Mouse (Mus musculus) forebrain, embryonic 13.5 days (tissue): ENCODE data around the gene Rab37. TPM values are rescaled to one million over a fixed set of nuclear protein-coding genes. Genes with fewer than 3 reads are reported as not detected.

Source experiments
- ATAC-seq: fragments of 200-750 bp; cut with Nextera tagmentation; 2 replicates; pipeline ENCODE4 v1.8.0; 2017
- H3K27ac ChIP-seq: fragments of 300-500 bp; sonication (generic); 2 replicates; pipeline ENCODE4 v1.5.1; 2015; ENCODE audit warnings: inconsistent platforms, mild to moderate bottlenecking, moderate library complexity
- H3K27me3 ChIP-seq: fragments of 300-500 bp; sonication (generic); 2 replicates; pipeline ENCODE4 v1.6.1; 2015; ENCODE audit warnings: mild to moderate bottlenecking, inconsistent platforms
- H3K36me3 ChIP-seq: fragments of 300-500 bp; sonication (generic); 2 replicates; pipeline ENCODE4 v1.6.1; 2015; ENCODE audit warnings: mild to moderate bottlenecking, inconsistent platforms; ENCODE audit not compliant: poor library complexity, severe bottlenecking
- H3K4me1 ChIP-seq: fragments of 300-500 bp; sonication (generic); 2 replicates; pipeline ENCODE4 v1.6.1; 2015; ENCODE audit warnings: inconsistent platforms
- H3K4me2 ChIP-seq: fragments of 300-500 bp; sonication (generic); 2 replicates; pipeline ENCODE4 v1.6.1; 2015; ENCODE audit warnings: inconsistent platforms, mild to moderate bottlenecking, moderate library complexity
- H3K4me3 ChIP-seq: fragments of 300-500 bp; sonication (generic); 2 replicates; pipeline ENCODE4 v1.5.1; 2015; ENCODE audit warnings: mild to moderate bottlenecking, inconsistent platforms
- H3K9ac ChIP-seq: fragments of 300-500 bp; sonication (generic); 2 replicates; pipeline ENCODE4 v1.6.1; 2015; ENCODE audit warnings: mild to moderate bottlenecking, inconsistent platforms
- H3K9me3 ChIP-seq: fragments of 300-500 bp; sonication (generic); replicated peaks from 2 replicates; pipeline ENCODE4 v1.6.1; 2016; ENCODE audit warnings: inconsistent platforms
- WGBS: fragments of 180-500 bp; shearing (Covaris S2); methylation state at CpG from one replicate; pipeline ENCODE4 v1.1.7; 2015; 5-methylcytosine and 5-hydroxymethylcytosine counted together
- polyA plus RNA-seq: library from polyadenylated mRNA; unstranded; fragments of >200 nt; fragmentation: Nextera tagmentation; extraction: Ambion mirVana; gene quantifications from 2 replicates; pipeline ENCODE4 v1.2.1, GENCODE M21; 2015

Rab37 gene
- polyA plus RNA-seq, 1 experiment from 2014 or later: 0.76 TPM

DNA sequence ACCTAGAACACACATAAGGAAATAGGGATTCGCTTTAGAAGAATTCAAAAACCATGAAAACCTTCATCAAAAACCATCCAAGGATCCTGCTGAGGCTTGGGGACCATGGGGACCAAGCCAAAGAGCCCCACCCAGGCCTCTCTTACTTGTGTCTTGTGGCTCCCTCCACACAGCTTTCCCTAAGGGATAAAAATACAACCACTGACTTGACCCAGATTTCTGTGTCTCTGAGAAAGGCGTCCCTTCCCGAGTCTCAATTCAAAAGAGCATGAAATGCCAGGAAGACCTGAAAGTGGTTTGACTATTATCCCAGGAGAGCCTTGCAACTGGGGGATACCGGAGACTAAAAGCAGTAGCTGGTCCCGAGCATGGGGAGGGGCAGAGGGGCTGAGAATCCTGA, 18.2 kb upstream of the Rab37 start:
- no peak for ATAC-seq
- 0 out of 2 replicates have a peak, but pooled peaks cover 4% of the 10 kb centered on the region for H3K27me3 ChIP-seq
- WGBS: 70% methylated on average over 5 of the region's 5 CpGs
- no peaks in the 10 kb centered on the region for H3K36me3 ChIP-seq
- H3K9me3 ChIP-seq: no peaks in the 10 kb centered on the region
- H3K27ac ChIP-seq: no peak overlapping the region
- H3K9ac ChIP-seq: no peak overlapping the region
- peaks cover 14% of the 10 kb centered on the region; the same call in 1 of the 2 replicates for H3K4me1 ChIP-seq
- no peak overlapping the region for H3K4me3 ChIP-seq
- H3K4me2 ChIP-seq: no peak overlapping the region

DNA sequence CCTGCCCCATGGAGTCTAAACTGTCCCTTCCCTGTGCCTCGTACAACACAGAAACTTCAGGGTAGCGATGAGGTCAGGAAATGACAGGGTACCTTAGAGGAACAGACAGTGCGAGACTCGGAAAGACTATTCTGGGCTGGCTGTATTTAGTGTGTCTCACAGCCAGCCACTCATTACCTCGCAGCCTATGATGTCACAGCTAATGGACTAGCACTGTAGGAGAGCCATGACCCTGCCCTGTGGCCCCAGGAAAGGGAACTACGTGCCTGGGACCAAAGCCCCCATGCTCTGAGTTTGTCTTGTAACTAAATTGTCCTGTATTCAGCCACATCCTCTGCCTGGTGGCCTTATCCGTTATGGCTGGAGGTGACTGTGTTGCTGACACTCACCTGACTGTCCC, 15.8 kb upstream of the Rab37 start:
- H3K36me3 ChIP-seq: no peaks in the 10 kb centered on the region
- no peaks in the 10 kb centered on the region for H3K9me3 ChIP-seq
- H3K27ac ChIP-seq: no peak overlapping the region
- ATAC-seq: no peak
- 80% methylated on average over 7 of the region's 7 CpGs for WGBS
- H3K4me2 ChIP-seq: no peak overlapping the region
- no peak overlapping the region for H3K9ac ChIP-seq
- H3K27me3 ChIP-seq: 0 out of 2 replicates have a peak, but pooled peaks cover under 1% of the 10 kb centered on the region
- H3K4me3 ChIP-seq: no peak overlapping the region
- peaks cover 14% of the 10 kb centered on the region; the same call in 1 of the 2 replicates for H3K4me1 ChIP-seq

DNA sequence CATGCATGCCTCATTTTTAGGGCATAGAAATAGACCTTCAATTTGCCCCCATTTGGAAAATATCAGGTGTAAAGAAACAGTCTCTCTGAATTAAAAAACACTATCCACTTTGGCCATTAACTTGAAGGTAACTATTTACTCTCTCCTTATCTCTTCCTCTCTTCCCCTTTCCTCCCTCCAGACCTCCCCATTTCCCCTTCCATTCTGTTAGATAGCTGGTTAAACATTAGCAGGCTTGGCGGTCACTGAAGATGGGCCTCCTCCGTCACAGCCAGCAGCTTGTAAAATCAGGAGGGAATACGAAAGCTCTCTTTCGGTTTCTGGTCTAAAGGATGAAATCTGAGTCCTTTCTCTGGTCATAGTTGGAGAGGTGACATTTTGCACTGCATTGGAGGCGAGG, 15.4 kb upstream of the Rab37 start:
- no peak overlapping the region for H3K9ac ChIP-seq
- no peaks in the 10 kb centered on the region for H3K36me3 ChIP-seq
- H3K4me1 ChIP-seq: peaks cover 12% of the 10 kb centered on the region; the same call in 1 of the 2 replicates
- H3K27ac ChIP-seq: no peak overlapping the region
- no peaks in the 10 kb centered on the region for H3K9me3 ChIP-seq
- WGBS: 82% methylated on average over 5 of the region's 5 CpGs
- no peak overlapping the region for H3K4me2 ChIP-seq
- no peaks in the 10 kb centered on the region for H3K27me3 ChIP-seq
- no peak for ATAC-seq
- H3K4me3 ChIP-seq: no peak overlapping the region

DNA sequence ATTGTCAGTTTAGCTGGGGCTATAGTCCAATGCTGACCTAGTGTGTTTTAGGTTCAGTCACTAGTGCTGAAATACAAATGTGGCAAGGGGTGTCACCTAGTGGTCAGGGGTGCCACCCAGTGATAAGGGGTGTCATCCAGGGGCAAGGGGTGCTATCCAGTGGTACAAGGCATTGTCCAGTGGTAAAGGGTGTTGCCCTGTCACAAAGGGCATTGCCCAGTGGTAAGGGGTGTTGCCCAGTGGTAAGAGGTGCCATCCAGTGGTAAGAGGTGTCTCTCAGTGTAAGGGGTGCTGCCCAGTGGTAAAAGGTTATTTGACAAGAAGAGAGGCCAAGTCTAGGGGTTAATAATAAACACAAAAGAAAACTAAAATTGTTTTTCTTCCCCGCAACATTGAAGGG, 13.8 kb upstream of the Rab37 start:
- Histone ChIP-seq H3K4me2 (no peak overlapping the region), H3K27me3 (0 out of 2 replicates have a peak, but pooled peaks cover 4% of the 10 kb centered on the region), H3K36me3 (no peaks in the 10 kb centered on the region), H3K4me3 (no peak overlapping the region), H3K27ac (no peak overlapping the region), H3K4me1 (no peaks in the 10 kb centered on the region), H3K9me3 (no peaks in the 10 kb centered on the region), H3K9ac (no peak overlapping the region)
- no peak for ATAC-seq
- 95% methylated on average over 1 of the region's 1 CpGs for WGBS

DNA sequence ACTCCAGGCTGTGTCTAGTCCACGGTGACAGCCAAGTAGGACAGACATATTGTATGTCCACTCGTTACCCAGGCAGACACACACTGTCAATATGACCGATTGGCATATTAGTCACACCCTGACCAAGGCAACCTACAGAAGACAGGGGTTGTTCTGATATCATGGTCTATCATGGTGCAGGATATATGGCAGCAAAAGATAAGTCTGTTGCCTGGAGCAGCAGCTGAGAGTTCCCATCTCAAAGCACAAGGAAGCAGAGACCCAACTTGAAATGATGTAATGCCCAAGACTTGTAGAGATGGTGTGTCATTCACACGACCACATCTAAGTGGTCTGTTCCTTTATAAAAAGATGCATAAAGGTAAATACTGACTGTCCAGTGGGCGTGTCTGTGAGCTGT, 12.6 kb upstream of the Rab37 start:
- no peak for ATAC-seq
- H3K4me3 ChIP-seq: no peak overlapping the region
- 0 out of 2 replicates have a peak, but pooled peaks cover 5% of the 10 kb centered on the region for H3K27me3 ChIP-seq
- 80% methylated on average over 5 of the region's 5 CpGs for WGBS
- no peak overlapping the region for H3K4me2 ChIP-seq
- H3K27ac ChIP-seq: no peak overlapping the region
- no peaks in the 10 kb centered on the region; the same call in 1 of the 2 replicates for H3K4me1 ChIP-seq
- no peaks in the 10 kb centered on the region for H3K9me3 ChIP-seq
- H3K36me3 ChIP-seq: no peaks in the 10 kb centered on the region
- H3K9ac ChIP-seq: no peak overlapping the region

DNA sequence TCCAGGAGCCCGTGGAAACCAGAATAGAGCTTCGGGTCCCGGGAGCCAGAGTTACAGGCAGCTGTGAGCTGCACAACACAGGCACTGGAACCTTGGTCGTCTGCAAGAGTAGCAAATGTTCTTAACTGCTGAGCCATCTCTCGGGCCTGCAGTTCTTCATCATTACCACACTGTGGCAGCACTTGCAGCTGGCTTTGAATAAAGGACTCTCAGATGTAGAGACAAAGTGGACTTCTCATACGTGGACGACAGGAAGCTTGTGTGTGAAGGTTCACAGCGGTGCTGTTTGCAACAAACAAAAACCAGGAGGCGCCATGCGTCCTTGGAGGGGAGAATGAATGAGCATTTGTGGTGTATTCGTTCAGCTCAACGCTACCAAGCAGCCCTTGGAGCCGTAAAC, 10.3 kb upstream of the Rab37 start:
- ATAC-seq: no peak
- 39% methylated on average over 13 of the region's 13 CpGs for WGBS

DNA sequence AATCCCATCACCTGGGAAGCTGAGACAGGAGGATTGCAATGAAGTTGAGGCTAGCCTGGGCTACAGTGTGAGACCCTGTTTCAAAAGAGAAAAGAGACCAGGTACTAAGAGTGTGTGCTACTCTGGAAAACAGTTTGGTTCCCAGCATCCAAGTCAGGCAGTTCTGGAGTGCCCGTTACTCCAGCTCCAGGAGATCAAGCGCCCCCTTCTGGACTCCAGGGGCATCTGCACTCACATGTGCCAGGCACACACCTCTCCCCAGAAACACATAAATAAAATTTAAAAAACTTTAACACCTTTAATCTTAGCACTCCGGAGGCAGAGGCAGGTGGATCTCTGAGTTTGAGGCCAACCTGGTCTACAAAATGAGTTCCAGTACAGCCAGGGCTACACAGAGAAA, 9.9 kb upstream of the Rab37 start:
- no peak for ATAC-seq
- WGBS: 69% methylated on average over 3 of the region's 3 CpGs
- H3K4me3 ChIP-seq: no peak overlapping the region
- H3K9me3 ChIP-seq: no peaks in the 10 kb centered on the region
- no peak overlapping the region for H3K4me2 ChIP-seq
- no peak overlapping the region for H3K27ac ChIP-seq
- no peak overlapping the region for H3K9ac ChIP-seq
- peaks cover 9% of the 10 kb centered on the region for H3K4me1 ChIP-seq
- H3K27me3 ChIP-seq: 0 out of 2 replicates have a peak, but pooled peaks cover 14% of the 10 kb centered on the region
- H3K36me3 ChIP-seq: no peaks in the 10 kb centered on the region

More for the DNA sequence above, 10.3 kb upstream of the Rab37 start:
- H3K4me3 ChIP-seq: no peak overlapping the region
- no peaks in the 10 kb centered on the region for H3K36me3 ChIP-seq
- no peaks in the 10 kb centered on the region for H3K9me3 ChIP-seq
- no peak overlapping the region for H3K4me2 ChIP-seq
- H3K4me1 ChIP-seq: peaks cover 9% of the 10 kb centered on the region
- no peak overlapping the region for H3K9ac ChIP-seq
- H3K27ac ChIP-seq: no peak overlapping the region
- H3K27me3 ChIP-seq: 0 out of 2 replicates have a peak, but pooled peaks cover 14% of the 10 kb centered on the region

DNA sequence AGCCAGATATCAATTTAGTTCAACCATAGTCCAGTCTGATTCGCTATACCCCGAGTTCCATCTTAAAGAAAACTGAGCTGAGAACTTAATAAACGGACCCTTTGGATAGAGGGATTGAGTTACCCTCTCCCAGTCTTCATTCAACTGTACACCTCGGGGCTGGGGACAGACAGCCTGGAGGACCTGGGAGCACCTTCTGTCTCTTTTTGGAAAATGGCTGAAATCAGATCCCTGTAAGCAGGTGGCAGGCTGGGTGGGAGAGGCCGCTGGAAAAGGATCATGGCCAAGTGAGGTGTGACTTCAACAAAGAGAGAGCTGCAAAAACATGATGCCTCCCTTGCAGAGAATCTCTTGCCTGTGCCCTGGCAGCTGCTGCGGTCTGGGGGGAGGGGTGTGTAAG, 9.0 kb upstream of the Rab37 start:
- Histone ChIP-seq H3K4me2 (no peak overlapping the region), H3K9me3 (no peaks in the 10 kb centered on the region), H3K9ac (no peak overlapping the region), H3K4me3 (no peak overlapping the region), H3K36me3 (no peaks in the 10 kb centered on the region), H3K27ac (no peak overlapping the region), H3K27me3 (0 out of 2 replicates have a peak, but pooled peaks cover 14% of the 10 kb centered on the region), H3K4me1 (peaks cover 9% of the 10 kb centered on the region)
- no peak for ATAC-seq
- 70% methylated on average over 6 of the region's 6 CpGs for WGBS

DNA sequence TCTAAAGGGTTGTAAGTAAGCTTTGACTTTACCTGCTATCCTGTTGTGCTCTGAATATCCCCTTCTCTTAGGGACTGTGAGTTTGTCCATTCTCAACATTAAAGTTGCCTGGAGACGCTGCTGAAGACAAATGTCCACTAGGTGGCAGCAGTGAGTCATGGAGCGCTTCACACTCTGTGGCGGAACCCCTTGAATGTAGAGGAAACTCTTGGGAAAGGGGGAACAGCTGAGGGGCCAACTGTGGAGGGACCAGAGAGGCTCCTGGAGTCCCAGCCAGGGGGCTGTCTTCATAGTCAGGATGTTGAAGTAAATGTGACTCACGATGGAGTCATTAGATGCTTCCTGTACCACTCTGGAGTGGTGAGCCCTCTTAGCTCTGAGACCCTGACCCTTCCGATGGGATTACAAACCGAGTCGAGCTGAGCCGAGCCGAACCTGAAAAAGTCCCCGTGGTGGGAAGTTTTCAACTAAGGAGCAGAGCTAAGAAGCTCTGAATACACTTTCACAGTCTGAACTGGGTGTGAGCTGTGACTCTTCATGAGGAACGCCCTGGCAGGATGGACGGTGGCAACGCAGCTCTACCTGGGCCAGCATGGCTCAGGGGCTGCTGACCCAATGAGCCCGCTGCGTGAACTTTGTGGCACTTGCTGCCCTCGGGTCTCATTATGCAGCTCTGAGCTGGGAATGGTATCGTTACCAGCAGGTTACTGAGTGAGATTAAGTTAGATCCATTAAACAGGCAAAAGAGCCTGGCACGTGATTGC, 7.7 kb upstream of the Rab37 start:
- 37% methylated on average over 18 of the region's 18 CpGs for WGBS
- Histone ChIP-seq H3K9me3 (no peaks in the 10 kb centered on the region), H3K27ac (no peak overlapping the region), H3K4me2 (no peak overlapping the region), H3K4me3 (no peak overlapping the region), H3K27me3 (0 out of 2 replicates have a peak, but pooled peaks cover 14% of the 10 kb centered on the region), H3K4me1 (peaks cover 9% of the 10 kb centered on the region), H3K9ac (no peak overlapping the region), H3K36me3 (no peaks in the 10 kb centered on the region)
- peak; percentile 51; the same call in 1 of the 2 replicates for ATAC-seq

DNA sequence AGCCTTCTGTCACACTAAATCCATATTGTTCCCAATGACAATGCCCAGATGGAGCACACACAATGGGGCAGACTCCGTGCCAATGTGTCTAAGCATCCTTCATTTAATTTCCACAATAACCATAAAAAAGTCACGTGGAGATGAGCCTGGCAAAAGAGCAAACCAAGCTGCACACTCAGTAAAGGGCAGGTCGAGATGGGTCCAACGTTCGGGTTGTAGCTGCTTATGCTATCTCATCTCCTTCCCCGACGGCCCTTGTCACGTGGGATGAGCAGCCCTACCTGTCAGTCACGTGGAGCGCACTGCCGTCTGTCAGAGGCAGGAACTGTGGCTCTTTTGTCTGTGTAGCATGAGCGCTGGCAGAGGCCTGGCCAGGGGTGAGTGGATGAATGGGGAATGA, 6.6 kb upstream of the Rab37 start:
- no peak for ATAC-seq
- no peak overlapping the region for H3K4me2 ChIP-seq
- WGBS: 24% methylated on average over 12 of the region's 12 CpGs

DNA sequence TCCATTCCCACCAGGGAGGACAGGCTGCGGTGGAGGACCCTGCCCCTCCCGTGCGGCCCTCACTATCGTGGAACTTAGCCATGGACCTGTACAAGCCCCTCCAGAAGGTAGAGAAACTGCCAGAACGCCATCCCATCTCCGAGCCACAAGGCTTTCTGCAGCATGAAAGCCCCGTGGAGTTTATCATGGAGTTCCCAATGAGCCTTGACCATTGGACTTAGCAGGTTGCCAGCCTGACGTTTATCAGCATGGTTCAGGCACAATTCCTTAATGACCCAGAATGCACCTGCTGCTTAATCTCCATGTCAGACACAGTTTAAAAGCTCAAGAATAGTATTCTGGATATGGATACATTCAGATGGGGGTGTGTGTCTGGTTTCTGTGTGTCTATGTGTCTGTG, 6.2 kb upstream of the Rab37 start:
- H3K9me3 ChIP-seq: 0 out of 2 replicates have a peak, but pooled peaks cover 3% of the 10 kb centered on the region
- 52% methylated on average over 8 of the region's 8 CpGs for WGBS
- peaks cover 9% of the 10 kb centered on the region for H3K4me1 ChIP-seq
- no peak overlapping the region for H3K27ac ChIP-seq
- no peak overlapping the region for H3K4me2 ChIP-seq
- H3K4me3 ChIP-seq: no peak overlapping the region
- no peaks in the 10 kb centered on the region for H3K36me3 ChIP-seq
- H3K9ac ChIP-seq: no peak overlapping the region
- ATAC-seq: no peak
- H3K27me3 ChIP-seq: peaks cover 16% of the 10 kb centered on the region

More for the DNA sequence above, 6.6 kb upstream of the Rab37 start:
- Histone ChIP-seq H3K9me3 (no peaks in the 10 kb centered on the region), H3K4me1 (peaks cover 9% of the 10 kb centered on the region), H3K9ac (no peak overlapping the region), H3K36me3 (no peaks in the 10 kb centered on the region), H3K27ac (no peak overlapping the region), H3K27me3 (0 out of 2 replicates have a peak, but pooled peaks cover 14% of the 10 kb centered on the region), H3K4me3 (no peak overlapping the region)

DNA sequence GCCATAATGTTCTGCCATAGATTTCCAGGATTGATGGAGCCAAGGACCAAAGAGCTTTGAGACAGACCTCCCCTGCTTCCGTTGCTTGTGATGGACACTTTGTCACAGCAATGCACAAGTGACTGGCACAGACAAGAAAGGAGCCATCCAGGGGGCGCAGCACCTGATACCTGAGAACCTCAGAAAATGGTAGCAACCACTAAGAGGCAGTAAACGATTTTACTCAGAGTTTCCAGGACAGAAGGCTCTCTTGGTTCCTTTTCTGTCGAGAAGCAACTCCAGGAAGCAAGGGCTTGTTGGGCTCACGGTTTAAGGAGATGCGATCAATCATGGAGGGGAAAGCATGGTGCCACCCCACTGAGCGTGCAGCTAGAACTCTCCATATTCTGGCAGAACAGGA, 5.0 kb upstream of the Rab37 start:
- ATAC-seq: no peak
- Histone ChIP-seq H3K27me3 (peaks cover 28% of the 10 kb centered on the region), H3K9ac (no peak overlapping the region), H3K4me3 (no peak overlapping the region), H3K9me3 (0 out of 2 replicates have a peak, but pooled peaks cover 4% of the 10 kb centered on the region), H3K36me3 (no peaks in the 10 kb centered on the region), H3K4me2 (no peak overlapping the region), H3K4me1 (peaks cover 11% of the 10 kb centered on the region), H3K27ac (no peak overlapping the region)
- 73% methylated on average over 7 of the region's 7 CpGs for WGBS
